Mouse (Mus musculus): ENCODE measurements around the gene Nxn. TPM values are rescaled to one million over a fixed set of nuclear protein-coding genes. Genes with fewer than 3 reads are reported as not detected.

Gene Nxn
- polyA plus RNA-seq, 1 experiment: 0.08 TPM

GRCm38 (mm10) chr11:76285431-76286075, 113.4 kb downstream of the Nxn start:
- Histone ChIP-seq H3K4me1 (ENCODE audit: control insufficient read depth) (no peaks in the 10 kb centered on the region), H3K9me3 (ENCODE audit: control insufficient read depth, low read length) (no peaks in the 10 kb centered on the region), H3K36me3 (ENCODE audit: control insufficient read depth) (no peaks in the 10 kb centered on the region), H3K4me3 (replicated peaks) (no peak overlapping the region), H3K27me3 (ENCODE audit: control insufficient read depth) (no peaks in the 10 kb centered on the region)
- TF ChIP-seq TAL1 (IDR thresholded peaks at IDR 0.05; ENCODE audit: low read length) (no peak), GATA1 (IDR thresholded peaks at IDR 0.05; ENCODE audit: low read length) (no peak)

- H3K9me3 ChIP-seq (ENCODE audit: control insufficient read depth, low read length): no peaks in the 10 kb centered on the region
- H3K4me1 ChIP-seq (ENCODE audit: control insufficient read depth): no peaks in the 10 kb centered on the region
- H3K27me3 ChIP-seq (ENCODE audit: control insufficient read depth): no peaks in the 10 kb centered on the region
- TF ChIP-seq TAL1 (IDR thresholded peaks at IDR 0.05; ENCODE audit: low read length) (no peak), GATA1 (IDR thresholded peaks at IDR 0.05; ENCODE audit: low read length) (no peak)
- H3K4me3 ChIP-seq (replicated peaks): no peak overlapping the region
- no peaks in the 10 kb centered on the region for H3K36me3 ChIP-seq (ENCODE audit: control insufficient read depth)
Measured at GRCm38 (mm10) chr11:76283841-76284240, 115.1 kb downstream of the Nxn start.

- no peaks in the 10 kb centered on the region for H3K36me3 ChIP-seq (ENCODE audit: control insufficient read depth)
- TF ChIP-seq GATA1 (IDR thresholded peaks at IDR 0.05; ENCODE audit: low read length) (no peak), TAL1 (IDR thresholded peaks at IDR 0.05; ENCODE audit: low read length) (no peak)
Measured at GRCm38 (mm10) chr11:76279971-76280370, 119.0 kb downstream of the Nxn start.

GRCm38 (mm10) chr11:76278960-76279852, 119.7 kb downstream of the Nxn start:
- no peaks in the 10 kb centered on the region for H3K4me1 ChIP-seq (ENCODE audit: control insufficient read depth)
- no peaks in the 10 kb centered on the region for H3K36me3 ChIP-seq (ENCODE audit: control insufficient read depth)
- TF ChIP-seq TAL1 (IDR thresholded peaks at IDR 0.05; ENCODE audit: low read length): no peak
- TF ChIP-seq GATA1 (IDR thresholded peaks at IDR 0.05; ENCODE audit: low read length): no peak
- no peak overlapping the region for H3K4me3 ChIP-seq (replicated peaks)
- H3K9me3 ChIP-seq (ENCODE audit: control insufficient read depth, low read length): no peaks in the 10 kb centered on the region
- no peaks in the 10 kb centered on the region for H3K27me3 ChIP-seq (ENCODE audit: control insufficient read depth)

More at GRCm38 (mm10) chr11:76279971-76280370, 119.0 kb downstream of the Nxn start:
- Histone ChIP-seq H3K9me3 (ENCODE audit: control insufficient read depth, low read length) (no peaks in the 10 kb centered on the region), H3K27me3 (ENCODE audit: control insufficient read depth) (no peaks in the 10 kb centered on the region), H3K4me1 (ENCODE audit: control insufficient read depth) (no peaks in the 10 kb centered on the region), H3K4me3 (replicated peaks) (no peak overlapping the region)

- Histone ChIP-seq H3K27me3 (ENCODE audit: control insufficient read depth) (no peaks in the 10 kb centered on the region), H3K4me3 (replicated peaks) (no peak overlapping the region), H3K4me1 (ENCODE audit: control insufficient read depth) (no peaks in the 10 kb centered on the region), H3K9me3 (ENCODE audit: control insufficient read depth, low read length) (no peaks in the 10 kb centered on the region), H3K36me3 (ENCODE audit: control insufficient read depth) (no peaks in the 10 kb centered on the region)
- TF ChIP-seq GATA1 (IDR thresholded peaks at IDR 0.05; ENCODE audit: low read length) (no peak), TAL1 (IDR thresholded peaks at IDR 0.05; ENCODE audit: low read length) (no peak)
Measured at GRCm38 (mm10) chr11:76272440-76272839, 126.5 kb downstream of the Nxn start.

GRCm38 (mm10) chr11:76268521-76269065, 130.3 kb downstream of the Nxn start:
- H3K36me3 ChIP-seq (ENCODE audit: control insufficient read depth): no peaks in the 10 kb centered on the region
- H3K9me3 ChIP-seq (ENCODE audit: control insufficient read depth, low read length): no peaks in the 10 kb centered on the region
- H3K4me3 ChIP-seq (replicated peaks): no peak overlapping the region
- no peak for TF ChIP-seq TAL1 (IDR thresholded peaks at IDR 0.05; ENCODE audit: low read length)
- TF ChIP-seq GATA1 (IDR thresholded peaks at IDR 0.05; ENCODE audit: low read length): no peak
- no peaks in the 10 kb centered on the region for H3K27me3 ChIP-seq (ENCODE audit: control insufficient read depth)
- no peaks in the 10 kb centered on the region for H3K4me1 ChIP-seq (ENCODE audit: control insufficient read depth)

GRCm38 (mm10) chr11:76268001-76268459, 130.9 kb downstream of the Nxn start:
- H3K27me3 ChIP-seq (ENCODE audit: control insufficient read depth): no peaks in the 10 kb centered on the region
- H3K4me3 ChIP-seq (replicated peaks): no peak overlapping the region
- TF ChIP-seq GATA1 (IDR thresholded peaks at IDR 0.05; ENCODE audit: low read length): no peak
- no peak for TF ChIP-seq TAL1 (IDR thresholded peaks at IDR 0.05; ENCODE audit: low read length)
- H3K4me1 ChIP-seq (ENCODE audit: control insufficient read depth): no peaks in the 10 kb centered on the region
- H3K9me3 ChIP-seq (ENCODE audit: control insufficient read depth, low read length): no peaks in the 10 kb centered on the region
- H3K36me3 ChIP-seq (ENCODE audit: control insufficient read depth): no peaks in the 10 kb centered on the region

GRCm38 (mm10) chr11:76267550-76267949, 131.4 kb downstream of the Nxn start:
- H3K27me3 ChIP-seq (ENCODE audit: control insufficient read depth): no peaks in the 10 kb centered on the region
- TF ChIP-seq TAL1 (IDR thresholded peaks at IDR 0.05; ENCODE audit: low read length) (no peak), GATA1 (IDR thresholded peaks at IDR 0.05; ENCODE audit: low read length) (no peak)
- H3K4me1 ChIP-seq (ENCODE audit: control insufficient read depth): no peaks in the 10 kb centered on the region
- no peaks in the 10 kb centered on the region for H3K36me3 ChIP-seq (ENCODE audit: control insufficient read depth)
- H3K9me3 ChIP-seq (ENCODE audit: control insufficient read depth, low read length): no peaks in the 10 kb centered on the region
- H3K4me3 ChIP-seq (replicated peaks): no peak overlapping the region
